Mouse (Mus musculus) limb, embryonic 14.5 days (tissue): Measurements from ENCODE around the gene Mapk12. TPM values are rescaled to one million over a fixed set of nuclear protein-coding genes. Genes with fewer than 3 reads are reported as not detected.

ENCODE experiments used
- ATAC-seq: fragments of 200-750 bp; cut with Nextera tagmentation; 2 replicates; pipeline ENCODE4 v1.8.0; 2017; ENCODE audit warnings: low read depth, moderate number of reproducible peaks, moderate TSS enrichment; ENCODE audit not compliant: low FRiP score
- DNase-seq: peaks from one replicate; pipeline ENCODE4 v3.0.0-alpha.2; 2015; ENCODE audit warnings: low spot score
- H3K27ac ChIP-seq: fragments of 300-500 bp; sonication (generic); replicated peaks from 2 replicates; pipeline ENCODE4 v1.5.1; 2014; ENCODE audit warnings: low read depth, mild to moderate bottlenecking, low read length, moderate library complexity, mixed read lengths
- H3K27me3 ChIP-seq: fragments of 300-500 bp; sonication (generic); 2 replicates; pipeline ENCODE4 v1.6.1; 2014; ENCODE audit warnings: low read length, mixed read lengths; ENCODE audit not compliant: control insufficient read depth, insufficient read depth
- H3K36me3 ChIP-seq: fragments of 300-500 bp; sonication (generic); 2 replicates; pipeline ENCODE4 v1.6.1; 2014; ENCODE audit warnings: mild to moderate bottlenecking, low read length, moderate library complexity, mixed read lengths; ENCODE audit not compliant: control insufficient read depth, insufficient read depth
- H3K4me1 ChIP-seq: fragments of 300-500 bp; sonication (generic); 2 replicates; pipeline ENCODE4 v1.6.1; 2014; ENCODE audit warnings: antibody characterized with exemption, low read length, mixed read lengths; ENCODE audit not compliant: control insufficient read depth, insufficient read depth
- H3K4me2 ChIP-seq: fragments of 300-500 bp; sonication (generic); replicated peaks from 2 replicates; pipeline ENCODE4 v1.6.1; 2014; ENCODE audit warnings: low read depth, mild to moderate bottlenecking, low read length, moderate library complexity; ENCODE audit not compliant: severe bottlenecking
- H3K4me3 ChIP-seq: fragments of 300-500 bp; sonication (generic); replicated peaks from 2 replicates; pipeline ENCODE4 v1.5.1; 2014; ENCODE audit warnings: low read length
- H3K9ac ChIP-seq: fragments of 300-500 bp; sonication (generic); 2 replicates; pipeline ENCODE4 v1.6.1; 2014; ENCODE audit warnings: mild to moderate bottlenecking, low read depth, low read length, moderate library complexity; ENCODE audit not compliant: severe bottlenecking
- H3K9me3 ChIP-seq: fragments of 300-500 bp; sonication (generic); 2 replicates; pipeline ENCODE4 v1.6.1; 2016; ENCODE audit warnings: low read length; ENCODE audit not compliant: control insufficient read depth
- POLR2A ChIP-seq: fragments of 200-500 bp; IDR thresholded peaks from 2 replicates; pipeline ENCODE4 v1.8.0; 2012; ENCODE audit warnings: inconsistent platforms, mild to moderate bottlenecking, moderate library complexity, borderline replicate concordance; ENCODE audit not compliant: insufficient read depth, insufficient read length; ENCODE audit errors: extremely low read depth
- WGBS: fragments of 180-500 bp; shearing (Covaris S2); extraction: QIAGEN DNeasy Blood & Tissue Kit; methylation state at CpG from one replicate; pipeline ENCODE4 v1.1.7; 2014; 5-methylcytosine and 5-hydroxymethylcytosine counted together
- polyA plus RNA-seq, 2 experiments: library from polyadenylated mRNA; depleted of rRNA in 1 of 2; stranded (reverse) in 1 of 2; unstranded in 1 of 2; fragments of >200 nt; fragmentation: Nextera tagmentation in 1 of 2; extraction: Ambion mirVana in 1 of 2; gene quantifications; 2 replicates each; pipeline versions ENCODE4 v1.2.1 to v1.2.3; 2012 to 2014

Mapk12 gene
- polyA plus RNA-seq, 2 experiments: 8.3 to 14.9 TPM

GRCm38 (mm10) chr15:89138046-89138405 is 2.5 kb downstream of the Mapk12 start:
- no peaks in the 10 kb centered on the region for H3K36me3 ChIP-seq
- no peak for ATAC-seq
- no peak overlapping the region for H3K27ac ChIP-seq
- H3K9me3 ChIP-seq: no peaks in the 10 kb centered on the region
- peaks cover 10% of the 10 kb centered on the region; the same call in 1 of the 2 replicates for H3K4me1 ChIP-seq
- H3K4me3 ChIP-seq: no peak overlapping the region
- H3K4me2 ChIP-seq: no peak overlapping the region
- peaks cover 18% of the 10 kb centered on the region for H3K27me3 ChIP-seq
- no peak for DNase-seq
- no peak for TF ChIP-seq POLR2A
- WGBS: 89% methylated on average over 7 of the region's 7 CpGs
- no peak overlapping the region for H3K9ac ChIP-seq

GRCm38 (mm10) chr15:89137378-89138045 is 3.0 kb downstream of the Mapk12 start:
- Histone ChIP-seq H3K36me3 (no peaks in the 10 kb centered on the region), H3K9me3 (no peaks in the 10 kb centered on the region), H3K4me1 (peaks cover 10% of the 10 kb centered on the region; the same call in 1 of the 2 replicates), H3K4me2 (no peak overlapping the region), H3K4me3 (no peak overlapping the region), H3K27me3 (peaks cover 18% of the 10 kb centered on the region), H3K9ac (no peak overlapping the region), H3K27ac (no peak overlapping the region)
- no peak for TF ChIP-seq POLR2A
- DNase-seq: no peak
- no peak for ATAC-seq
- WGBS: 68% methylated on average over 11 of the region's 11 CpGs

- Histone ChIP-seq H3K9ac (no peak overlapping the region), H3K4me2 (no peak overlapping the region), H3K4me1 (peaks cover 10% of the 10 kb centered on the region; the same call in 1 of the 2 replicates), H3K27ac (no peak overlapping the region), H3K27me3 (peaks cover 16% of the 10 kb centered on the region), H3K4me3 (no peak overlapping the region), H3K9me3 (no peaks in the 10 kb centered on the region), H3K36me3 (no peaks in the 10 kb centered on the region)
- no peak for TF ChIP-seq POLR2A
- ATAC-seq (no peak), DNase-seq (no peak)
- 96% methylated on average over 5 of the region's 5 CpGs for WGBS
Measured at GRCm38 (mm10) chr15:89136461-89137155, 3.9 kb downstream of the Mapk12 start.

GRCm38 (mm10) chr15:89131316-89131715 is 9.2 kb downstream of the Mapk12 start:
- 86% methylated on average over 3 of the region's 3 CpGs for WGBS
- peaks cover 10% of the 10 kb centered on the region for H3K4me1 ChIP-seq
- no peak for TF ChIP-seq POLR2A
- H3K4me2 ChIP-seq: no peak overlapping the region
- H3K27ac ChIP-seq: no peak overlapping the region
- H3K36me3 ChIP-seq: no peaks in the 10 kb centered on the region
- no peaks in the 10 kb centered on the region for H3K9me3 ChIP-seq
- H3K9ac ChIP-seq: no peak overlapping the region
- H3K4me3 ChIP-seq: no peak overlapping the region
- H3K27me3 ChIP-seq: no peaks in the 10 kb centered on the region
- DNase-seq (no peak), ATAC-seq (no peak)

GRCm38 (mm10) chr15:89130245-89130644 is 10.3 kb downstream of the Mapk12 start:
- no peak overlapping the region for H3K9ac ChIP-seq
- no peak for ATAC-seq
- no peak overlapping the region for H3K27ac ChIP-seq
- no peak for DNase-seq
- peaks cover 10% of the 10 kb centered on the region for H3K4me1 ChIP-seq
- H3K4me3 ChIP-seq: no peak overlapping the region
- no peak overlapping the region for H3K4me2 ChIP-seq
- no peaks in the 10 kb centered on the region for H3K9me3 ChIP-seq
- no peak for TF ChIP-seq POLR2A
- H3K27me3 ChIP-seq: no peaks in the 10 kb centered on the region
- no peaks in the 10 kb centered on the region for H3K36me3 ChIP-seq
